Mouse (Mus musculus): ENCODE data around the gene Dync1i1. TPM values are rescaled to one million over a fixed set of nuclear protein-coding genes. Genes with fewer than 3 reads are reported as not detected.

The Dync1i1 gene
- polyA plus RNA-seq, 2 experiments from 2014 or later = not detected

DNA sequence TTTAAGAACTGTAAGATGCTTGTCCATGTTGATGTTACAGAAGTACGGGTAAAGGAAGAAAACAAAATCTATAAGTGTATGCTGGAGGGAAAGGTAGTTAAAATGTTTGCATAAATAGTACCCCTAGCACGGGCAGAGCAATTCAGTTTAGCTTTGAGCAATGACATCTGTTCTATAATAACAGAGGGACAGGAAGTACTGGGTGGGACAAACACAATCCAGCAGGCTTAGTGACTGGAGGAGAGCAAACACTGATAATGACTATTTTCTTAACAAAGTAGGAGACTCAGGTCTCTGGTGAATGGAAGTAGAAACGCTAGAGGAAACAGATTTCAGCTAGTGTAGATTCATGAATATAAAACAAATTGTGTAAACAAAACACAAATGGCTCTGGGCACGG lies 250.8 kb downstream of the Dync1i1 start:
- no peak for ATAC-seq

DNA sequence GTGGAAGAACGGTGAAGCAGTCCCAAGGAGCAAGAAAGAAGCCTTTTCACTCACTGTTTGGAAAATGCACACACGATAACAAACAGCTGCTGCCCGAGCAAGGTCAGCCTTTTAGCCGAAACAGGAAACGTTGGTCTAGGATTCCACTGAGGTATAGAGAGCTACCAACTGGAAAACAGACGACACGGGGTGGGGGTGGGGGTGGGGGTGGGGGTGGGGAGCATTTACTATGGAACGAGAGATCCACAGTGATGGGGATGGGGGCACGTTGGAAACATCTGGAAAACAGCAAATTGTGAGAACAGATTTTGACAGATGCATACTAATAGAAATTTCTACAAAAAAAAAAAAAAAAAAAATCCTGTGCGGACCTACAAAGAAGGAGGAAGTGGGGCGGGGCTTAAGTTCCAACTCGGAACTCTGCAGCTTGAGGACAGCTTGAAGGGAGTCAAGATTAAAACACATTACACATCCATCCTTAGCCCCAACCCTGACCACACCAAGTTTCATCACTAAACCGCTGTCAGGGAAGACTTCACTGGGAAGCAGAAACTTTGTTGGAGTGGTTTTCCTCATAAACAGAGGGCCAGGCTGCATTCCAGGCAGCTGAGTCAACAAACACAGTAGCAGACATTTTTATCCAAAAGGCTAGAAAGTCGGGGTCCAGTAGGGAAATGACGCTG lies 251.9 kb downstream of the Dync1i1 start:
- ATAC-seq = no peak

GRCm38 (mm10) chr6:5991243-5991642 lies 265.8 kb downstream of the Dync1i1 start:
- ATAC-seq = no peak

DNA sequence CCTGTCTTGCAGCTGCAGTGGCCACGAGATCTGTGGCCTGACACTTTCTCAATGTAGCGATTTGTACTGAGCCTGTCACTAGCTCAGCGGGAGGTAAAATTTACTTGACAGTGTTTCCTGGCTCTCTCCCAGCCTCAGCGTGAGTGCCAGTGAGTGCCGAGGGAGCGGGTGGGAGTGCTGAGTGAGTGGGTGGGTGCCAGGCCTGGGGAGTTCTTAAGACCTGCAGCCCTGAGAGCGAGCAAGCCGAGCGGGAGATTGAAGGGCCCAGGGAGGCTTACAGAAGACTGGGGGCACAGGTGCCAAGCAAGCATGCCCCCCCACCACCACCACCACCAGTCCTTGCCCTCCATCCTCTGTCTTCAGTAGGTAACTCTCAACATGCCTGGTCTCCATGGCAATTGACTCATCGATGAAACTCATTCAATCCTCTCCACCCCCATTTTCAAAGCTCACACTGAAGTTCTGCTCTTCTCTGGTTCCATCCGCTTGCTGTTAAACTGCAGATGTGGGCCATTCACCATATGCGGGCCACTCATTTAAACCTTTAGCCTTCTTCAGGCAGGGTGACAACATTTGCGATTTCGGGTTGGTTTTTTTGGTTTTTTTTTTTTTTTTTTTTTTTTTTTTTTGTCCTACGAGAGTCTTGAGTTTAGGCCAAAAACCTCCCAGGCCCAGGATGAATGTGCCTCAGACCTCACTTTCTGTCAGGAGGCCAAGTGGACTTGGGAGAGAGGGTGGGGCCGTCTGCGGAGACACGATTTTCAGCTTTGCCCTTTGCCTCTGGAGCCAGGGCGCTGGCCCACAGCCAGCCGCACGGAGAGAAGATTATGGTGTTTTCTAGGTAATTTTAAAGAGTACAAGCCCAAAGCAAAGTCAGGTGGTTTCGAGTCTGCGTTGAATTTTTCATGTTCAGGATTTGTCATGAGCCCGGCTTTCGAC lies 266.6 kb downstream of the Dync1i1 start:
- no peak for ATAC-seq

- ATAC-seq = no peak
These were observed 267.6 kb downstream of the Dync1i1 start for GRCm38 (mm10) chr6:5993056-5993455.

DNA sequence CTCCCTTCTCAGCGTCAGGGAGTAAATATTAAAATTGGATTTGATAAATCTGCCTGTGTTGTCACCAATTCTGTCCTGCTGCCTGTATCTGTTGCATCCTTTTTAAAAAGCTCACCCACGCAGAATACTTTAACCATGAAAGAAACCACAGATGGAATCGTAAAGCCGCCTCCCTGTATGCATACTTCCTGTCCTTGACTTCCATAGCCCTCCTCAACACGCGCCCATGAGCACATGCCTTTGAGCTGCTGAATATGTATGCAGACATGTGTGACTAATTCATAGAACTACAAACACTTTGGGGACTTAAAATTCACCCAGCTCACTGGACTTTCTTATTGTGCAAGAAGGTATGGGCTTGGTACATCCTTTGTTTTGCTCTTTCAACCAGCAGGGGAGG lies 272.1 kb downstream of the Dync1i1 start:
- no peak for ATAC-seq

DNA sequence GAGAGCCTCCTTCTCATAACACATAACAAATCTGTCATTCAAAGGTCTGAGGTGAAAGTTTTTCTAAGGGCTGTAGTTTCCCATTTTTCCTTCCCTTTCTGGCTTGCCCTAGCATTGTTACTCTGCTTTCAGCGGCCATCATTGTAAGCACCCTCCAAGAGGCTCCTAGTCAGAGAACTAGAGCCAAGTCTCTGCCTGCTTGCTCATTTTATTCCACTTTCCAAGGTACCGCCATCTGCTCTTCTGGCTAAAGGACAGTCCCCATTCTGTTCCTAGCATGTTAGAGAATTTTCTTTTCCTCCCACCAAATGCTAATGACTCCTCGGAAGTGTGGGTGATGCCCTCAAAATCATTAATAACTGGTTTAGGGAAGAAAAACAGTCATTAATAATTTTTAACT lies 276.6 kb downstream of the Dync1i1 start:
- ATAC-seq = no peak

DNA sequence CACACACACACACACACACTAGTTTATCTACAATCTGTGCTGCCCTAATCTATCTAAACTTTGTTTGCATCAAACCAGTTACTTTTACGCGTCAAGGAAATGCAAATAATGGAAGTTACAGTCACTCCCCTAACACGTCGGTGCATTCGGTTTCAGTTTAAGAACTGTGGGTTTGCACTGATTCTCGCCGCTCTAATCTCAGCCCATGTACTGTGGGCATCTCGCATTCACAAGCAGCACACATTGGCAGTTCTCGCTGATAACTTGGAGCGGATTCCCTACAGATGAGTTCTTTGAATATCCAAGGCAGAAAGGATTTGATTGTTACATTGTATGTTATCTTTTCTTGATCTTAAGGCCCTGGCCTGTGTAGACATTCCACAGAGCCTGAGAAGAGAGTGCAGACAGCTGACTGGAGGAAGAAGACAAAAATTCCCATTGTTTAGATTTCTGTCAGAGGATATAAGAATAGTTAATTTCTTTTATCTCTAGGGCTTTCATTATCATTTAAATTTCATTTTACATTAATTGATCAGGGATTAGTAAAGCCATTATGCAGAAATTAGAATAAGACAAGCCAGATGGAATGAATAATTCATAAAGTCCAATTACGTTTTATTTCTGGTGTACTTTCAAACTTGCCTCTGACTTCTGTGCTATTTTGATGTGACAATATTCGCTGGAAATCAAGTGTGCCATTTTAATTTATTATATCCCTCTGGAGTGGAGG lies 279.5 kb downstream of the Dync1i1 start:
- no peak for ATAC-seq

DNA sequence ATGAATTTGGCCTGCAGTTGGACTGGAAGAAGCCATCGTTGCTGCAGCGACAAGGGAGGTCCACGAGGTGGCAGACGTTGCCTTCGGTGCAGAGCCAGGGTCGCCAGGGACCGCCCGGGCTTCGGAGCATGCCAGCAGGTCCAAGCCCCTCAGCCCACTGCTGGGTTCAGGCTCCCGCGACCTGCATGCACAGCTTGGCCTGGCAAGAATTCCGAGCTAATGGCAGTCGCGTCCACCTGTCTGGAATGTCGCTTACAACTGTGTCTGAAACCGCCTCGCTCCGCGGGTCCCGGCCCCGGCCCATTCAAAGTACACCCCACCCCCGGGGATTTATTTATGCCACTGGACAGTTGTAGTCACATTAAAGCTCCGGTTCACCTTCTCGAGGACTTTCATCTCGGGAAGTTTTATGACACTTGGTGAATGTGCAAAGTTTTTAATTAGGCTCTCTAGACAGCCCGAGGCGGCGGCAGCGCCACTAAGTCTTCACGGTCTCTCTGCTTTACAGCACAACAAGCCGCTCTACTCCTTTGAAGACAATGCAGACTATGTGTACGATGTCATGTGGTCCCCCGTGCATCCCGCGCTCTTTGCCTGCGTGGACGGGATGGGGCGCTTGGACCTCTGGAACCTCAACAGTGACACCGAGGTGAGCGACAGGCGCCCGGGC lies 280.5 kb downstream of the Dync1i1 start:
- ATAC-seq = no peak

GRCm38 (mm10) chr6:6011364-6011763 lies 285.9 kb downstream of the Dync1i1 start:
- no peak for ATAC-seq

DNA sequence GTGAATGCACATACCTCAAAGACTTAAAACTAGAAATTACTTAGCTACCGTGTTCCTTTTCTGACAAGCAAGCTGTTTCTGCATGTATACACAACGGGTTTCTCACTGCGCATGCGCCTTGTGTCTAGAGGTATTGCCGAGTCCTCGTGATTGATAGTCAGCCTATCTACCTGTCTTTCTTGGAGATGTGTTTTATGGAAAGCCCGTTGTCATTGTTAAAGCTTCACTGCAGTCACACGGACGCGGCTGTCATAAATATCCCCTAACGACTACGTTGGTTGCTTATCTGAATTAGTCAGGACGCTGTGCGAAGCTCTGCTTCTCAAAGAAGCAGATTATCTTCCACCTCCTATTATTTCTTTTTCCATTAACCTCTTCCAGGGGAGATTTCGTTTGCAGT lies 290.2 kb downstream of the Dync1i1 start:
- no peak for ATAC-seq

GRCm38 (mm10) chr6:6016931-6017330 lies 291.5 kb downstream of the Dync1i1 start:
- no peak for ATAC-seq

DNA sequence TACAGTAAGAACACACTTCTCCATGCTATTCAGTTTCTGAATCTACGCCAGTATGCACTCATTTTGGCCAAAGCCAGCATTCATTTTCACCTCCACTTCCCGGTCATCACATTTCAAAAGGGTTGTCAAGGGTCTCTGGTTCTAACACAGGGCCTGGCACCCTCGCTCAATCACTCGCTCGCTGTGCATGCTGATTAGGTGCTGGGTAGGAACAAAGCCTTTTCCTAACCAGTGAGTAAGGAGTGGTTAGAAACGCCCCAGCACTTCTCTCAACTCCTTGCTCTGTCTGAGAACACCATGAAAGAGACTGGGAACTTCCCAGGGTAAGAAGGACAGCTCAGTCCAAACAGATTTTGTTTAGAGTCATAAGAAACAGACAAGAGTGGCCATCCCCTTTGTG lies 298.5 kb downstream of the Dync1i1 start:
- ATAC-seq = no peak

- no peak for ATAC-seq
These were observed 302.2 kb downstream of the Dync1i1 start for GRCm38 (mm10) chr6:6027664-6028063.

DNA sequence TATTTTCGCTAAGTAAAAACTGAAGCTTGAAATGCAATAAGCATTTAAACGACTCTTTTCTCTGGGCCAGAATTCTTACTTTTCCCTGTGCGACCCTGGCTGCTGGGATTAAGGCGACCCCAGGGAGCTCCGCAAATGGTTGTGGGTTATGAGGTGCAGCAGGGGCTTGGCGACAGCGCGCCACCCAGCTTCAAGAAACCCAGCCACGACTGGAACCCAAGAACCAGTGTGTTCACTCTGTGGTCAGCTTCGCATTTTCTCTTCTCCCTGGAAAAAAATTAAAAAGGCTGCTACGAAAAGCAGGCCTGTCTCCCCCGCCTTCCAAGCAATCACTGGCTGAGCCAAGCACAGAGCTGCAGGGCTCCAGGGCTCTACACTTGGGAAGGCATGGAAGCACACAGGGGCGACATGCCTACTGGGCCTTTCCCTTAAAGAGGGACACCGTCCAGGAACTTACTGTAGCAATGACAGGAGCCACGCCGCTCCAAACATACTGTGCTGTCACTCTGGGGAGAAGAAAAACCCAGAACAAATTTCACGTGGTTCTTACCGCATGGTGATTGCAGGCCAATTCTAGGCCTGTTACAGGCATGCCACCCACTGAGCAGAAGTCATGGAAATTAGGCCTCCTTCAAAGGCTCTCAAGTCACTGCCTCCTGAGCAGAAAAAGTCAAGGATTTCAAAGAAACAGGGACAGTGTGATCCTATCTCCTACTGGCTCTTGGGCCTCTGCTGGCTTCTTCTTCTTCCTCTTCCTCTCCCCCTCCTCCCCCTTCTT lies 313.5 kb downstream of the Dync1i1 start:
- ATAC-seq = no peak

GRCm38 (mm10) chr6:6046729-6047424 lies 321.4 kb downstream of the Dync1i1 start:
- no peak for ATAC-seq

DNA sequence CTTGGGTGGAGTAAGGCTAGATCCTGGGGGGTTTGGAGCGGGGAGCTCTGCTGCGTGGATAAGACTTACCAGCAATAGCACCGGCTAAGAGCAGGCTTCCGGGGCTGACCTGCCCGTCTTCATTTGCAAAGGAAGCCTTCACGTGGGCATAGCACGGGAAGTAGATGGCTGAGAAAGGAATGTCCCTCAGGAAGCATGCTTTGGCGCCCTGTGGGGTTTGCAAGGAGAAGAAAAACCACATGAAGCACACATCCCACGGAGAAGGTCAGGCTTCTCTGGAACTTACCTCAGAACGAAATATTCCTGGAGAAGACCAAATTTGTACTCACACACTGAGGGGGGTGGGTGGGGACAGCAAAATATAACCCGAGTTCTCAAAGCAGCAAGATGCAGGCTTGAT lies 327.3 kb downstream of the Dync1i1 start:
- no peak for ATAC-seq

DNA sequence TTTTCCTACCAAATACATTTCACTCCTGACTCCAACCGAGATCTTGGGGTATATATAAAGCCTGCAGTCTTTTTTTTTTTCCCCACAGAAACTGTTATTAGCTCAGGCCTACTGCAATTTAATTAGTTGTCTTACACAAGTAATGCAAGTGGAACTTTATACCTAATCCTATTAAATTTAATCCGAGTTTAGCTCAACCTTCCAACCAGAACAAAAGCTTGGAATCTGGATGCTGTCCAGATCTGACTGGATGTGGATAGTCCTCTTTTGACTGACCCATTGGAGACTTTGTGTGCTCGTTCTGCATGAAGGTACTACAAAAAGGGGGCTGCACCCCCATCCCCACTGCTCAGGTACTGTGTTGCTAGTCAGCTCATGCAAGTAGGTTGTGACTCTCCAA lies 328.5 kb downstream of the Dync1i1 start:
- no peak for ATAC-seq

DNA sequence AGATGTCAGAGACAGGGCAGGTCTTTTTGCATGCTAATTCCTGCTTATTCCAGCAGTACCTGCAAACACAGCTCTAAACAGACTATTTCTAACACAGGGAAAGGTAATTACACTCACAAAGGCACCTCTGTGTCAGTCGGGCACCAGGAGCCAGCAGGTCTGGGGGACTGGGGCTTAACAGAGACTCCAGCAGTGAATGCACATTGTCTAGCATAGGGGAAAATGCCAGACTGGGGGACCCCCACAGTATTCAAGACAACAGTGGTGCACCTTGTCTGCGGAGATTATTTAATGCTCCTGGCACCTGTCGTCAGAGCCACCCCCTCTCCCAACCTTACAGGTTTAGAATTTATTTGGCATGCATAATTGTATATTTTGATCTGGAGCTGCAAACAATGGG lies 333.1 kb downstream of the Dync1i1 start:
- ATAC-seq = no peak

- no peak for ATAC-seq
These were observed 341.8 kb downstream of the Dync1i1 start for GRCm38 (mm10) chr6:6067201-6067600.

DNA sequence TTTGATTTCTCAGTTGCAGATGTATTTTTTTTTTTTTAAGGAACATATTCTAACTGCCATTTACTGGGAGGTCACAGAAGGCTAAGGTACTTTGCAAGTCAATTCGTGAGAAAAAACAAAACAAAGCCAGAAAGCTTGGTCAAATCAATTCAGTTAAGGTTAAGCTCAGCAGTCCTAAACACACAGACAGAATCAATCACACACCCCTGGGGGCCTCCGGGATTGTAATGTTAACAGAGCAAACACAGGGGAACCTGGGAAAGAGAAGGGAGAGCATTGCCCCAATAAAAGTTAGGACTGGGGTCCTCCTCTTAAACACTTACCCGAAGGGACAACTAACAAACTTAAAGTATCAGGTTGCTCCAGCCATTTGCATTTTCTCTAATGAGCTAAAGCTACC lies 344.6 kb downstream of the Dync1i1 start:
- ATAC-seq = no peak

Data from activated CD4-positive, CD25-positive, alpha-beta regulatory T cell, adult 4 months (primary cell).